Mouse (Mus musculus): ENCODE results near the gene Polr3e. TPM values are rescaled to one million over a fixed set of nuclear protein-coding genes. Genes with fewer than 3 reads are reported as not detected.

Polr3e gene
- polyA plus RNA-seq, 1 experiment, result 12.0 TPM

- Histone ChIP-seq H3K79me2 (ENCODE audit: control insufficient read depth, insufficient read depth) (no peaks in the 10 kb centered on the region), H3ac (ENCODE audit: control insufficient read depth, insufficient read length) (no peak overlapping the region), H3K4me3 (no peak overlapping the region), H3K27me3 (ENCODE audit: control insufficient read depth, insufficient read depth, insufficient read length) (no peaks in the 10 kb centered on the region), H3K4me2 (ENCODE audit: low read depth) (no peak overlapping the region), H3K36me3 (ENCODE audit: control insufficient read depth, insufficient read depth) (peaks cover 12% of the 10 kb centered on the region)
- TF ChIP-seq SRF (IDR thresholded peaks at IDR 0.05; ENCODE audit: control insufficient read depth, insufficient read length, low read depth) (no peak), TCF12 (IDR thresholded peaks at IDR 0.05; ENCODE audit: insufficient read depth, poor library complexity, severe bottlenecking) (no peak), POLR2AphosphoS2 (IDR thresholded peaks at IDR 0.05; ENCODE audit: insufficient read length, low read depth) (no peak), MYOG (IDR thresholded peaks at IDR 0.05; ENCODE audit: control insufficient read depth in 1 of 3, insufficient read depth in 1 of 3, insufficient read length in 2 of 3, low read depth in 2 of 3) (no peak), POLR2A (IDR thresholded peaks at IDR 0.05; ENCODE audit: insufficient read length, low read depth) (no peak), USF1 (IDR thresholded peaks at IDR 0.05; ENCODE audit: low read depth) (no peak), MYOD1 (IDR thresholded peaks at IDR 0.05; ENCODE audit: control insufficient read depth in 1 of 3, insufficient read length in 2 of 3, low read depth in 2 of 3) (no peak), TCF3 (IDR thresholded peaks at IDR 0.05; ENCODE audit: insufficient read length, low read depth) (no peak), CEBPB (IDR thresholded peaks at IDR 0.05; ENCODE audit: insufficient read depth, poor library complexity, severe bottlenecking) (no peak), E2F4 (IDR thresholded peaks at IDR 0.05; ENCODE audit: insufficient read depth) (no peak)
Observed at GRCm38 (mm10) chr7:120884746-120885145, 32.8 kb upstream of the Polr3e start.

GRCm38 (mm10) chr7:120893123-120893522, 24.4 kb upstream of the Polr3e start:
- H3K4me3 ChIP-seq, result no peak overlapping the region
- TF ChIP-seq TCF3 (IDR thresholded peaks at IDR 0.05; ENCODE audit: insufficient read length, low read depth), result no peak
- peaks cover 14% of the 10 kb centered on the region for H3K36me3 ChIP-seq (ENCODE audit: control insufficient read depth, insufficient read depth)
- H3K79me2 ChIP-seq (ENCODE audit: control insufficient read depth, insufficient read depth), result no peaks in the 10 kb centered on the region
- no peak overlapping the region for H3ac ChIP-seq (ENCODE audit: control insufficient read depth, insufficient read length)
- H3K27me3 ChIP-seq (ENCODE audit: control insufficient read depth, insufficient read depth, insufficient read length), result no peaks in the 10 kb centered on the region
- no peak overlapping the region for H3K4me2 ChIP-seq (ENCODE audit: low read depth)

- no peak for TF ChIP-seq POLR2A (IDR thresholded peaks at IDR 0.05; ENCODE audit: insufficient read length, low read depth)
- no peak for TF ChIP-seq CEBPB (IDR thresholded peaks at IDR 0.05; ENCODE audit: insufficient read depth, poor library complexity, severe bottlenecking)
- TF ChIP-seq POLR2AphosphoS2 (IDR thresholded peaks at IDR 0.05; ENCODE audit: insufficient read length, low read depth), result no peak
- no peak for TF ChIP-seq SRF (IDR thresholded peaks at IDR 0.05; ENCODE audit: control insufficient read depth, insufficient read length, low read depth)
- no peak for TF ChIP-seq TCF3 (IDR thresholded peaks at IDR 0.05; ENCODE audit: insufficient read length, low read depth)
- TF ChIP-seq MYOG (IDR thresholded peaks at IDR 0.05; ENCODE audit: control insufficient read depth in 1 of 3, insufficient read depth in 1 of 3, insufficient read length in 2 of 3, low read depth in 2 of 3), result no peak
- TF ChIP-seq USF1 (IDR thresholded peaks at IDR 0.05; ENCODE audit: low read depth), result no peak
- no peak for TF ChIP-seq E2F4 (IDR thresholded peaks at IDR 0.05; ENCODE audit: insufficient read depth)
- TF ChIP-seq REST (IDR thresholded peaks at IDR 0.05; ENCODE audit: insufficient read depth, insufficient read length), result no peak
- TF ChIP-seq MAX (IDR thresholded peaks at IDR 0.05; ENCODE audit: low read depth), result no peak
- TF ChIP-seq MYOD1 (IDR thresholded peaks at IDR 0.05; ENCODE audit: control insufficient read depth in 1 of 3, insufficient read length in 2 of 3, low read depth in 2 of 3), result no peak
- no peak for TF ChIP-seq TCF12 (IDR thresholded peaks at IDR 0.05; ENCODE audit: insufficient read depth, poor library complexity, severe bottlenecking)
- Histone ChIP-seq H3ac (ENCODE audit: control insufficient read depth, insufficient read length) (no peak overlapping the region), H3K27me3 (ENCODE audit: control insufficient read depth, insufficient read depth, insufficient read length) (no peaks in the 10 kb centered on the region), H3K79me2 (ENCODE audit: control insufficient read depth, insufficient read depth) (no peaks in the 10 kb centered on the region), H3K4me2 (ENCODE audit: low read depth) (no peak overlapping the region), H3K36me3 (ENCODE audit: control insufficient read depth, insufficient read depth) (peaks cover 18% of the 10 kb centered on the region), H3K4me3 (no peak overlapping the region)
Observed at GRCm38 (mm10) chr7:120897054-120897453, 20.5 kb upstream of the Polr3e start.

GRCm38 (mm10) chr7:120897711-120898335, 19.7 kb upstream of the Polr3e start:
- Histone ChIP-seq H3K27me3 (ENCODE audit: control insufficient read depth, insufficient read depth, insufficient read length) (no peaks in the 10 kb centered on the region), H3ac (ENCODE audit: control insufficient read depth, insufficient read length) (no peak overlapping the region), H3K79me2 (ENCODE audit: control insufficient read depth, insufficient read depth) (no peaks in the 10 kb centered on the region), H3K4me3 (no peak overlapping the region), H3K36me3 (ENCODE audit: control insufficient read depth, insufficient read depth) (peaks cover 18% of the 10 kb centered on the region), H3K4me2 (ENCODE audit: low read depth) (no peak overlapping the region)
- no peak for TF ChIP-seq E2F4 (IDR thresholded peaks at IDR 0.05; ENCODE audit: insufficient read depth)
- no peak for TF ChIP-seq MYOG (IDR thresholded peaks at IDR 0.05; ENCODE audit: control insufficient read depth in 1 of 3, insufficient read depth in 1 of 3, insufficient read length in 2 of 3, low read depth in 2 of 3)
- TF ChIP-seq TCF3 (IDR thresholded peaks at IDR 0.05; ENCODE audit: insufficient read length, low read depth), result no peak
- no peak for TF ChIP-seq REST (IDR thresholded peaks at IDR 0.05; ENCODE audit: insufficient read depth, insufficient read length)
- no peak for TF ChIP-seq USF1 (IDR thresholded peaks at IDR 0.05; ENCODE audit: low read depth)

- peaks cover 21% of the 10 kb centered on the region for H3K36me3 ChIP-seq (ENCODE audit: control insufficient read depth, insufficient read depth)
Observed at GRCm38 (mm10) chr7:120900191-120900590, 17.4 kb upstream of the Polr3e start.

More at GRCm38 (mm10) chr7:120900191-120900590, 17.4 kb upstream of the Polr3e start:
- no peak overlapping the region for H3ac ChIP-seq (ENCODE audit: control insufficient read depth, insufficient read length)
- H3K4me2 ChIP-seq (ENCODE audit: low read depth), result no peak overlapping the region
- no peak for TF ChIP-seq CEBPB (IDR thresholded peaks at IDR 0.05; ENCODE audit: insufficient read depth, poor library complexity, severe bottlenecking)
- TF ChIP-seq SRF (IDR thresholded peaks at IDR 0.05; ENCODE audit: control insufficient read depth, insufficient read length, low read depth), result no peak
- TF ChIP-seq REST (IDR thresholded peaks at IDR 0.05; ENCODE audit: insufficient read depth, insufficient read length), result no peak
- no peak for TF ChIP-seq E2F4 (IDR thresholded peaks at IDR 0.05; ENCODE audit: insufficient read depth)
- no peak for TF ChIP-seq POLR2AphosphoS2 (IDR thresholded peaks at IDR 0.05; ENCODE audit: insufficient read length, low read depth)
- no peak for TF ChIP-seq TCF3 (IDR thresholded peaks at IDR 0.05; ENCODE audit: insufficient read length, low read depth)
- no peak for TF ChIP-seq POLR2A (IDR thresholded peaks at IDR 0.05; ENCODE audit: insufficient read length, low read depth)
- H3K79me2 ChIP-seq (ENCODE audit: control insufficient read depth, insufficient read depth), result no peaks in the 10 kb centered on the region
- no peaks in the 10 kb centered on the region for H3K27me3 ChIP-seq (ENCODE audit: control insufficient read depth, insufficient read depth, insufficient read length)
- no peak overlapping the region for H3K4me3 ChIP-seq
